Mouse (Mus musculus) cerebellum, adult (tissue): ENCODE data around the gene Slit3.
A peak's percentile ranks its signal among the peaks of the same experiment; 100 is the strongest.

Source experiments
- ATAC-seq: cut with Nextera tagmentation; 2 replicates; pipeline ENCODE4 v1.9.2; 2017; ENCODE audit warnings: mild to moderate bottlenecking, moderate library complexity, mixed read lengths; ENCODE audit not compliant: insufficient number of reproducible peaks, low FRiP score, low TSS enrichment

The Slit3 gene

GRCm38 (mm10) chr11:35431130-35431529 lies 310.1 kb downstream of the Slit3 start:
- no peak for ATAC-seq

- no peak for ATAC-seq
Measured at GRCm38 (mm10) chr11:35437510-35437909, 316.5 kb downstream of the Slit3 start.

GRCm38 (mm10) chr11:35440186-35440585 lies 319.2 kb downstream of the Slit3 start:
- no peak for ATAC-seq

- no peak for ATAC-seq
Measured at GRCm38 (mm10) chr11:35444489-35445100, 323.6 kb downstream of the Slit3 start.

- no peak for ATAC-seq
Measured at GRCm38 (mm10) chr11:35447951-35448350, 326.9 kb downstream of the Slit3 start.

- ATAC-seq = no peak
Measured at GRCm38 (mm10) chr11:35449199-35449598, 328.2 kb downstream of the Slit3 start.

- peak; percentile 53 for ATAC-seq
Measured at GRCm38 (mm10) chr11:35451636-35452035, 330.6 kb downstream of the Slit3 start.

GRCm38 (mm10) chr11:35452413-35452812 lies 331.4 kb downstream of the Slit3 start:
- no peak for ATAC-seq

- no peak for ATAC-seq
Measured at GRCm38 (mm10) chr11:35454191-35454725, 333.2 kb downstream of the Slit3 start.

- no peak for ATAC-seq
Measured at GRCm38 (mm10) chr11:35454781-35455180, 333.8 kb downstream of the Slit3 start.

GRCm38 (mm10) chr11:35458068-35458467 lies 337.0 kb downstream of the Slit3 start:
- no peak for ATAC-seq

- ATAC-seq = no peak
Measured at GRCm38 (mm10) chr11:35466701-35467100, 345.7 kb downstream of the Slit3 start.

- ATAC-seq = no peak
Measured at GRCm38 (mm10) chr11:35468847-35469246, 347.8 kb downstream of the Slit3 start.

- ATAC-seq = no peak
Measured at GRCm38 (mm10) chr11:35469940-35470339, 348.9 kb downstream of the Slit3 start.

GRCm38 (mm10) chr11:35470853-35471252 lies 349.8 kb downstream of the Slit3 start:
- no peak for ATAC-seq

- ATAC-seq = no peak
Measured at GRCm38 (mm10) chr11:35472842-35473616, 352.0 kb downstream of the Slit3 start.

- ATAC-seq = no peak
Measured at GRCm38 (mm10) chr11:35473617-35473996, 352.6 kb downstream of the Slit3 start.

GRCm38 (mm10) chr11:35480146-35480545 lies 359.1 kb downstream of the Slit3 start:
- no peak for ATAC-seq

GRCm38 (mm10) chr11:35481611-35482363 lies 360.8 kb downstream of the Slit3 start:
- no peak for ATAC-seq

- ATAC-seq = no peak
Measured at GRCm38 (mm10) chr11:35487966-35488365, 366.9 kb downstream of the Slit3 start.

GRCm38 (mm10) chr11:35491701-35492100 lies 370.7 kb downstream of the Slit3 start:
- no peak for ATAC-seq
